Mouse (Mus musculus) testis, postnatal 14 days (tissue): ENCODE data around the gene Arl15.

Source experiments
- DNase-seq: peaks from one replicate; pipeline ENCODE4 v3.0.0; 2021; ENCODE audit warnings: low spot score

The Arl15 gene

GRCm38 (mm10) chr13:114060258-114060657, 266.0 kb downstream of the Arl15 start:
- DNase-seq, result no peak

DNA sequence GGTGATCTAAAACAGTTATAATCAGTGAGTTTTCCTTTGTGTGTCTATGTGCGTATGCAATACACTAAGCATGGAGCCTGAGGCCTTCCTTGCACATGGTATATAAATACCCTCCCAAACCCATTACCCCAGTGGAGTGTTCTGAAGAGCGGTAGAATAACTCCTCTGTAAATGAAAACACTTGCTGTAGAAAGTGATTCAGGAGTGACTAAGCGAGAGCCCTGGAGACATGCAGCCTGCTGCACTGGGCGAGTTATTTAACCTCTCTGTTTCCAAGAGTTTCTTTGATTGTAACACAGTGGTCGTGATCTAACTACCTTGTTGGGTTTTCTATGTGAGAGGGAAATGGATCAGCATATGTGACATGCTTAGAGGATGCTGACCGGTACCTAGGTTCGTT, 266.9 kb downstream of the Arl15 start:
- DNase-seq, result no peak

- no peak for DNase-seq
Observed at GRCm38 (mm10) chr13:114064069-114064468, 269.8 kb downstream of the Arl15 start.

- no peak for DNase-seq
Observed at GRCm38 (mm10) chr13:114065012-114065411, 270.7 kb downstream of the Arl15 start.

GRCm38 (mm10) chr13:114068421-114068820, 274.1 kb downstream of the Arl15 start:
- no peak for DNase-seq

GRCm38 (mm10) chr13:114071439-114071838, 277.1 kb downstream of the Arl15 start:
- no peak for DNase-seq

GRCm38 (mm10) chr13:114074471-114074870, 280.2 kb downstream of the Arl15 start:
- no peak for DNase-seq

DNA sequence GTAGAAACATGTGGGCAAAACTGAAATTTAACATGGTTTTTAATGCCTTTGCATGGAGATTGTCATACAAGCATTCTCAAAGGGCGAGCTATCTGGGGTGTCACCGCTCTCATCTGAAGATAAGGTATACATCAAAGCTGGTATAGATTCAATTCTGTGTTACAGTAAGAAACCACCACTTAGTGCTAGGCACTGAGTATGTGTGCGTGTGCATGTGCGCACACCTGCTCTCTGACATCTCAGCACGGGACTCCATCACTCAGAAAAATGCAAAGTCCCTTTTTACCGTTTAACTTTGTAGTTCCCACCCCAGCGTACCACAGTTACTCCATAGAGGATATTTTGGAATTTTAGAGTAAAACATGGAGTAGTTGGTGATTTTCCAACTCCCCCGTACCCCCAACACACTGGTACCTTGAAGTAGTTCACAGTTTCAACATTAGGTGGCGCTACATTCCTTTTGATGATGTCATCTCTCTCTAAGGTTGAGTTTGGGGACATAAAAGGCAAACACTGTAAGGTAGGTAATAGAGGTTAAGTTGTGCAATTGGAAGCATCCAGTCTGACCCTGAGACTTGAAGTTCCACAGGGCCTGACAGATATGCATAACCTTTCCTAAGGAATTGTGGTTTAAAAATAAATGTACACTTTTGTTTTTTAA, 281.5 kb downstream of the Arl15 start:
- no peak for DNase-seq

- DNase-seq, result no peak
Observed at GRCm38 (mm10) chr13:114077181-114077580, 282.9 kb downstream of the Arl15 start.

- DNase-seq, result no peak
Observed at GRCm38 (mm10) chr13:114077584-114078270, 283.4 kb downstream of the Arl15 start.

DNA sequence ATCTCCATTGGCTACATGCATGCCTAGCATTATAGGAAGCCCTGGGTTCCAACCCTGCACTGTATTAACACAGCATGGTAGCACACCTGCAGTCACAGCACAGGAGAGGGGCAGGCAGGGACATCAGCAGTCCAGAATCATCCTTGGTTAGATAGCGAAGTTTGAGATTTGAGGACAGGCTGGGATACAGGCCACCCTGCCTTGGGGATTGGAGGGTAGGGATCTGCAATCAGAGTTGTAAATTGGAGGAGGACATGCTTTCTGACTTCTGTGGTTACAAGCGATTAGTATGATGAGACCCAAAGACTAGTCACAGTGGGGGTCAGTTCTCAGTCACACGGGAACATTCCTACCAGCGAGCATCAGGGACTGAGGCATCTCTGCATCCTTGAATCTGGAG, 284.5 kb downstream of the Arl15 start:
- DNase-seq, result no peak

DNA sequence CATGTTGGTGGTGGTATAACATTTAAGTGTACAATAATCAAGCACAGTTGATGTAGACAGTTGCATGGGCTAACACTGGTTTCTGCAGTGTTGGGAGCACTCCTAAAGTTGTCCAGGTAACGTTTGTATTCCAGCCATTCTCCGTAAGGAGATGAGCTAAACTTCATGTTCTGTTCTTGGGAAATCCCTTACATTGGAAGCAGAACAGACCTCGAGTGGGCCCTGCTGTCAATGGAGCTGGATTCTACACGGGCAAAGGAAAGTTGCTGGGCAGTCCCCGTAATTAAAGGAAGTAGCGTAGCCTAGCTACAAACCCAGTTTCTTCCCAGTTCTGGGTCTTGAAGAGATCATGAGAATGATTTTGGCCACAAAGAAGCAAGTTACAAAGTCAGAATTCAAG, 285.4 kb downstream of the Arl15 start:
- no peak for DNase-seq

- DNase-seq, result no peak
Observed at GRCm38 (mm10) chr13:114080491-114080890, 286.2 kb downstream of the Arl15 start.

GRCm38 (mm10) chr13:114083570-114084138, 289.3 kb downstream of the Arl15 start:
- no peak for DNase-seq

DNA sequence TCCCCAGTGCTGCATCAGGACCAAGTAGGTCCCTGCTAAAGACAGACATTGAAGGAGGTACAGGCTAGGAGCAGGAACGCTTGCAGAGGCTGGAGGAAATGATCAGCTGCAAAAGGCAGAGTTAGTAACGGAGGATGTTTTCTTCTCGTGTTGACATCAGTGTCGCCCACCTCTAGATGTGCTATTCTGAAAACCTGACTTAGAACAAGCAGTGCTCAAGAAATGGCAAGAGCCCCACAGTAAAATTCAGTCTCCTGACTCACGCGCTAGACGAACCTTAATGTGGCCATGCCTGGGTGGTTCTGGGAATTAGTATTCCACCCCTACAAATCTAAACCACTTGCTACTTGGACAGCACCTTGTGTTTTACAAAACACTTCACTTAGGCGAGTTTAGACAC, 291.1 kb downstream of the Arl15 start:
- DNase-seq, result no peak

- no peak for DNase-seq
Observed at GRCm38 (mm10) chr13:114086325-114086724, 292.0 kb downstream of the Arl15 start.

DNA sequence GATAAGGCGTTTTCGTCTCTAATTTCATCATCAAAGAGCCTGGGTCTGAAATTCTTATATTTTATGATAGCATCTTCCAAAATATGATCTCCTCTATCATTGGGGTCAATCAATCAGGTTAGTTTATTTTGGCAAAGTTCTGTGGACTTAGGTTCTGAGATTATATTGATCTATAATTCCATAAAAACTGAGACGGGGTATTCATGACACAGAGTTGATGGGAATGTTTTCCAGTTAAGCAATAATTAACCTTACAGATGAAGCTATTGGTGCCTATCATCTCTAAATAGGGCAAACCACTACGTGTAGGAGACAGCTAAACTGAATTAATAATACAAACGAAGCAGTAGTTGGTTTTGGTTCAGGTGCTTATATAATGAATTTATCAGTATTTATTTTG, 292.5 kb downstream of the Arl15 start:
- no peak for DNase-seq

DNA sequence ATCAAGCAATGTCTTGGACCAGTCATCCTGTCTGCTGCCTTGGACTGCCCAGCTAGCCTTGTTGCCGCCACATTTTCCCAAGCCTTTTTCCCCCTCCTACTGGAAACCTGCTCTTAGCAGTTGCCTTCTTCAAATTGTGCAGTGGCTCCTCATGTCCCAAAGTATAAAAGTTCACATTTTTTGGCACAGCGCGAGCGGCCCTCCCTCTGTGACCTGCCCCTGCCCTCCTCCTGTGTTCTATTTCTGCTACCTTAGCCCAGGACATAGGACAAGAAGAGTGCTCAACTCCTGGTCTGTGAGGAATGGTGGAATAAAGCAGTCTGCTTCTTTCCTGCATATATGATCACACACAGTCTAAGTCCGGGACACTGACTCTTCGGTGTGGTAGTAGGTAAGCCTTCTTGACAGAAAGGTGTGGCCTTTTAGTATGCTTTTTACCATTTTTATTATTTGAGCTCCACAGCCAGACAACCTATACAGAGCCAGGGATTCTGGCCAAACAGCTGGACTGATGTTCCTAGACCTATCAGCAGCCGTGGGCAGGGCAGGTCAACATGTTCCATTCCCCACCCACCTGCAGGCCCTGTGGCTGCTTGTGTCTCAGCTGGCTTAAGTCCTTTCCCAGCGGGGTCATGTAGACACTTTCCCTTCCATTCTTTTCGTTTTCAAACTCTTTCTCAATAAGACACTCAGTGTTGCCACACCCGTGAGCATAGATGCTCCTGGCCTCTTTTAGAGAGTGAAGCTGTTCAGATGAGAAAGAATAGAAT, 293.6 kb downstream of the Arl15 start:
- no peak for DNase-seq

DNA sequence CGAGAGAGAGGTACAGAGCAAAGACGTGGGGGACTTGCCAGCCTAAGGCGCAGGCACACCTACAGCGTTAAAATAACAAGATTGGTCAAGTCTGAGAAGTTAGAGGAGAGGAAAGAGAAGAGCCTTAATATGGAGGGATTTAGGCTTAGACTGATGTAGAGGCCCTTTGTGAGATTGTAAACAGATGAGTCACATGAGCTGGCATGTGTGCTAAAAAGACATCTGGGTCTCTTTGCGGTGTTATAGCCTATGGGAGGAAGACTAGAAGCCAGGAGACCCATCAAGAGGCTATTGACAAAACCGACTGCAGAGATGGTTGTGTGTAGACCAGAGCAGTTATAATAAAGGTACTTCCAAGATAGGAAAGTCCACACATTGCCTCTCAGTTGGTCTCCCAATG, 296.5 kb downstream of the Arl15 start:
- DNase-seq, result no peak

DNA sequence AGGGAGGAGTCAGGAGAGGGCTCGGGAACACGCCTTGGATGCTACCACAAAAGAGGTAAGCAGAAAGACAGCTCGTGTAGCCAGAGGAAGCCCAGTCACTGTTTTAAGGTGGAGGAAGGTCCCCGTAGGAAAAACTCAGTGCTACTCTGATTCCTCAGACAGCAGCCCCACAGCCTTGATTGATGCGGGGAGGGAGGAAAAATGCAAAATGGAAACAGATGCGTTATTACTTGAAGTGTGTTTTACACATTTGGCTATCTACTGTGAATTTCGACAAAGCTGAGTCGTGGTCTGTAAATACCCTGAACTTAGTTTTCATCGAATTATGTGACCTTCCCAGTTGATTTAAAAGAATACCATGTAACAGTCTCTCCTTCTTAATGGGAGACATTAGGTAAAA, 296.9 kb downstream of the Arl15 start:
- no peak for DNase-seq

GRCm38 (mm10) chr13:114094151-114094875, 300.0 kb downstream of the Arl15 start:
- DNase-seq, result no peak

DNA sequence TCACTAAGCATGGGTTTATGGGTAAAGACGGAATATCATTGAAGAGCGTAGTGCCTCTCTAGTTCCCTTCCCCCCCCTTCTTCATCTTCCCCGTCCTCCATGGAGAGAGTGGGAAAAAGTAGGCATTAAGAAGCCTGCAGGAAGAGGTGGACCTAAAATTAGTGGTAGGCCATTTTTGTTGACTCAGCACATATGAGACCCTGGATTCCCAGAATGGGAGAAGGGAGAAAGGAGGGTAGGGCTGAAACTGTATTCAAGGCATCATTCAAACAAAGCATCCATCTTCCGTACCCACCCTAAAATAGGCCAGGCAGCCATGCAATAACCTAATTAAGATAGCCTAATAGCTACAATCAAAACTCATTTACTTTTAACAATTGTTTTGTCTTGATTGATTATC, 301.1 kb downstream of the Arl15 start:
- DNase-seq, result no peak
